Mouse (Mus musculus) lung, postnatal 0 days (tissue): ENCODE data around the gene Gopc.

Experiments used
- CTCF ChIP-seq: IDR thresholded peaks from 2 replicates; pipeline ENCODE4 v1.5.1; 2016; ENCODE audit warnings: antibody characterized with exemption, mild to moderate bottlenecking
- EP300 ChIP-seq: IDR thresholded peaks from 2 replicates; pipeline ENCODE4 v1.6.1; 2016; ENCODE audit warnings: antibody characterized with exemption, mild to moderate bottlenecking, control low read depth

DNA sequence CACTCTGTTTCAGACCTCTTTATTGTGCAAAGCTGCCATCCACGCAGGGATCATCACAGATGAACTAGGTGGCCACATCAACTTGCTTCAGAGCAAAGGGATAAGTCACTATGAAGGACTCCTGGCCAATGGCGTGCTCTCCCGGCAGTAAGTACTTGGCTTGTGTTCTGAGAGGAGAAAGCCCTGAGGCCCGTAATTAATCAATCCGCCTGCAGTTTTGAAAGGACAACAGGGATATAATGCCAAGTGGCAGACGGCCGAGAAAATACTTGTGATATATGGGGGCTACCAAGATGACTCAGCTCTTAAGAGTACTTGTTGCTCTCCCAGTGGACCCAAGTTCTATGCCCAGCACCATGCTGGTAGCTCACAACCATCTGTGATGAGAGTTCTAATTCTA lies 77.3 kb downstream of the Gopc start:
- TF ChIP-seq EP300 = no peak
- no peak for TF ChIP-seq CTCF
